Mouse (Mus musculus) gastrocnemius, adult 18-20 months (tissue): ENCODE measurements at regions not wholly inside any gene's neighbourhood (a gene's known extent, or its start where the extent isn't known, plus 50 kb on each side); places are given as distances from the start of the nearest gene placed in this dataset.

ENCODE experiments used
- DNase-seq: peaks from one replicate; pipeline ENCODE4 v3.0.0; 2021; ENCODE audit warnings: low spot score

DNA sequence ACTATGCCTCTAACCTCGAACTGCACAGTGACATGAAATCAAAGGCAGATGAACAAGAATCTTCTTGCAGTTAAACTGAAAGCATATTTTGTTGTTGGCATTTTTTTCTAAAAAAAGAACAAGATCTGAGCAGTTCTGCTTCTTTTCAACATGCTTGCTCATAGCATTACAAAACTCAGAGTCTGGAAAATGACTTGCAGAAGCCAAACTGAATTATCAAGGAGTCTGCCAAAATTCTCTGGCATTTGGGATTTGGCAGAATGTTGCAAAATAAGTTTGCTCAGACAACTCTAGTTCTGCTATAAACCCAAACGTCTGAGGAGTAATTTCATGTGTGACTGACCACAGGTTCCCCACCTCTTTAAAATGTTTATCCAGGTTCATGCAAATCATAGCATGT lies 907.3 kb upstream of the Gm37988 start:
- peak; percentile 30 for DNase-seq

DNA sequence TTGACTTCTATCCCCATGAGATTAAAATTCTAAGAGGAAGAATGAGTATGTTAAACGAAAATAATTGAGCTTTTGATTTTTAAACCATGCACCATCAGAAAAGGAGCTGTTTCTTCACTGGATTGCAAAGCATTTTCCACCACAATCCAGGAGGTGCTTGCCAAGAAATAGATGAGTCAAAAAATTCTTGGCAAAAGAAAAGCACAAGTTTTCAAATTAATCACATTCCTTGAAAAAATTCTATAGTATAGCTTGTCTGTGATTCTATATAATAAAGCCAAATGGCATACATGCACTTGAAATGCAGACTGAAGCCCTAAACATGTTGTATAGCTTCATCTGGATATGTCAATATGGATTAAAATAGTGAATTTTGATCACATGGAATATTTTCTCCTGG lies 904.3 kb upstream of the Gm37988 start:
- DNase-seq = no peak

DNA sequence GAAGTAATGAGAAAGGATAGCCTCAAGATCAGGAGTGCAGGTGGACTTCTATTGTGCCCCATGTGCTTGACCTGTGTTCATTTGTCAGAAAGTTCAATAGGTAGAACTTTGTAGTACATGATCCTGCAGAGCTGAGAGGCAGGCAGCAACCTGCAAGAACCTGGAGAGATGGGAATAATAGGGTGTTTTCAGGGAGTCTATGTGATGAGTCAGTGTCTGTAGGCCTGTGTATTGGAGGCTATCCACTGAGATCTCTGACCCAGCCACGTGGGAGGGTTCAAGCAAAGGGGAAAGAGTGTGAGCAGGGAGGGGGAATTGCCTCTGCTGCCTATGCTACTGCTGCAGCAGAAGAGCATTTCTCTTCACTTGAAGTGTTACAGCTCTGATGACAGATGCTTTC lies 895.2 kb upstream of the Gm37988 start:
- DNase-seq = no peak

DNA sequence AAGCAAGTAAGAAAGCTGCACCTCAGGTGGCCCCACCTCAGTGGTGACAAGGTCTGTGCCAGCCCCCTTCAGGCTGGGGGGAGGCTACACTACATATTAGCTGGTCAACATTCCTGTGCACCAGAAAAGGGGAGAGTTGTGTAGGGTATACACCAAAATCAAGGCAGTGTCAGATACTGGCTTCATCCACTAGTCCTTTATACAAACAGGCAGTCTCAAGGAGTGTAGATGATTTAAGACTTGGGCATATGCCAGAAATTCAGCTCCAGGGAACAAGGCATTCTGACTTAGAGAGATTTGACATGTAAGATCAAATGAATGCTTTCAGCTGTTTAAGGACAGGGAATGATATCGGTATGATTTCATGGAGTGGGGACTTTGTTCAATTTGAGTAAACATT lies 894.1 kb upstream of the Gm37988 start:
- DNase-seq = no peak
